Mouse (Mus musculus): ENCODE measurements around the gene Rpl35.

DNA sequence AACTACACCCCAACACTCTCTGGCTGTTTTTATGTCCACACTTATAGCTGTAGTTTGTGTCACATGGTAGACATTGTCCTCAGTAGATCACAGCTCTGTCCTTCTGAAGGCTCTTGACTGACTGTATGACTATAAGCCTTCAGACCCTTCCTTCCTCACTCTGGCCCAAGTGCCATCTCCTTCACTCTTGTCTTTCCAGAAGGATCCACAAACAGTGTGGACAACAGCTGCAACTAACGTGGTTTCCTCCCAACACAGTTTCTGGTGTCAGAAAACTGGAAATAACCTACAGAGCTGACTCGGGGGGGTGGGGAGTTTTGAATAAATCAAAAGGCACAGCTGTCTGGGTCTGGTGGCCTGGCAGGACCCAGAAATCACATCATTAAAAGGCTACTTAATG is 49.4 kb downstream of the Rpl35 start:
- TF ChIP-seq POLR2A (IDR thresholded peaks at IDR 0.05; ENCODE audit: insufficient read depth, low read depth, low read length) (no peak), CTCF (IDR thresholded peaks at IDR 0.05) (no peak)
